Mouse (Mus musculus): ENCODE data around the gene Lrrn2.

- no peak for TF ChIP-seq TAL1 (IDR thresholded peaks at IDR 0.05; ENCODE audit: low read length)
- TF ChIP-seq GATA1 (IDR thresholded peaks at IDR 0.05; ENCODE audit: low read length), result no peak
These were observed 101.2 kb downstream of the Lrrn2 start for GRCm38 (mm10) chr1:132981232-132981631.
